Mouse (Mus musculus): ENCODE data around the gene Gpr37. TPM values are rescaled to one million over a fixed set of nuclear protein-coding genes. Genes with fewer than 3 reads are reported as not detected.

Gene Gpr37
- 34.8 and 41.0 TPM in 2 replicates for polyA plus RNA-seq (2012; rRNA removed)

DNA sequence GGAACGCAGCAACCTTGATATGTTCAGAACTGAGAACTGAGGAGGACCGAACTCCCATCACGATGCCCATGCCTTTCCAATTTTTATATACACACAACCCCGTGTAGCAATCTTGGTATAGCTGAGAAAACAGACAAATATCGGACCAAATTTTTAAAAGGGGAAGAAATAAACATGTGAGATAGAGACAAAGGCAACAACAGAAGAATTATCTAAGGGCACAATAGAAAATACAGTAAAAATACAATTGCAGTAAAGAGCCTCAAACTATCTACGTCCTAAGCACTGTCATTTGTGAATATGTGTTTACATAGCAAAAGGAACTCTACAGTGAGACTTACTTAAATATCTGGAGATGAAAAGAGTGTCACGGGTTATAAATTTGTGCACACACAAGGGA, at the start of gene Gpr37:
Gpr37 (minus strand) TSS at position 101 of the 400 bp plus-strand sequence.
- TF ChIP-seq CTCF (IDR thresholded peaks at IDR 0.05; ENCODE audit: extremely low read depth, insufficient read depth, low read length), result no peak
- no peak for TF ChIP-seq POLR2A (IDR thresholded peaks at IDR 0.05; ENCODE audit: extremely low read depth, insufficient read depth, low read length)
- no peaks in the 10 kb centered on the region; the same call in 1 of the 2 replicates for H3K4me1 ChIP-seq (ENCODE audit: control insufficient read depth, insufficient read depth, low read length)
- H3K27ac ChIP-seq (ENCODE audit: insufficient read depth, low read length), result peak within 1 kb of the TSS; percentile 26
- H3K4me3 ChIP-seq (ENCODE audit: insufficient read depth, low read length), result peak within 1 kb of the TSS; percentile 74

DNA sequence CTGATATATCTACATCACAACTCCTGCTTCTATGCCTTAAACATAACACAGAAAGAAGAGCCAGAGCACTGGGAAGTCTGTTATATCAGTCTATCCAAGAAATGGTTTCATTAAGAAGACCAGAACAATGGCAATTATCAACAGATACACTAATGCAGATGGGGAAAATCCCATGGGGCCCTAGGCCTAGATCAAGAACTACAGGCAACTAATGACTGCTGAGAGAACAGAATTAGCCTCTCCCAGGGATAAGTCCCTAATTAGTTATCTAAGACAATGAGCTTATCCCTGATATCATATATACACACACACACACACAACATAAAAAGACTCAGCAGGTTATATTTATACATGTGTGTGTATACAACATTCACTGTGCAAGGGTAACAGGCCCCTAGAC, 46.0 kb upstream of the Gpr37 start:
- Histone ChIP-seq H3K4me1 (ENCODE audit: control insufficient read depth, insufficient read depth, low read length) (no peaks in the 10 kb centered on the region), H3K4me3 (ENCODE audit: insufficient read depth, low read length) (no peak overlapping the region), H3K27ac (ENCODE audit: insufficient read depth, low read length) (no peak overlapping the region)
- no peak for TF ChIP-seq CTCF (IDR thresholded peaks at IDR 0.05; ENCODE audit: extremely low read depth, insufficient read depth, low read length)
- TF ChIP-seq POLR2A (IDR thresholded peaks at IDR 0.05; ENCODE audit: extremely low read depth, insufficient read depth, low read length), result no peak

DNA sequence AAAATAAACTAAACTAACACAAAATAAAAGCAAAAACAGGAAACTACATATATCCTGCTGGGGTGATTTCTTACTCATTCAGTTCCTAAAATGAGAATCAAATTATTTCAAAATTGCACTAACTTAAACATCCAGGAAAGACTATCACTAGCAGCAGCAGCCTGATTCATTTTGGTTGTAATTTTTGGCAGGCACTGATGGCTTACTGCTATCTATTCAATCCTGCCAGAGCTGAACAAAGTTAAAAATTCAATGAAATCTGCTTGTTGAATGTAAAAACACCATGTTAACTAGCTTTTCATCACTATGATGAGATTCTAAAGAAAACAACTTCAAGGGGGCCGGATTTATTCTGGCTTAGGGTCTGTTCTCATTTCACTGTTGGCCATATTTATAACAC, 36.0 kb upstream of the Gpr37 start:
- Histone ChIP-seq H3K27ac (ENCODE audit: insufficient read depth, low read length) (no peak overlapping the region), H3K4me1 (ENCODE audit: control insufficient read depth, insufficient read depth, low read length) (no peaks in the 10 kb centered on the region; the same call in 1 of the 2 replicates), H3K4me3 (ENCODE audit: insufficient read depth, low read length) (no peak overlapping the region)
- TF ChIP-seq CTCF (IDR thresholded peaks at IDR 0.05; ENCODE audit: extremely low read depth, insufficient read depth, low read length), result no peak
- TF ChIP-seq POLR2A (IDR thresholded peaks at IDR 0.05; ENCODE audit: extremely low read depth, insufficient read depth, low read length), result no peak

DNA sequence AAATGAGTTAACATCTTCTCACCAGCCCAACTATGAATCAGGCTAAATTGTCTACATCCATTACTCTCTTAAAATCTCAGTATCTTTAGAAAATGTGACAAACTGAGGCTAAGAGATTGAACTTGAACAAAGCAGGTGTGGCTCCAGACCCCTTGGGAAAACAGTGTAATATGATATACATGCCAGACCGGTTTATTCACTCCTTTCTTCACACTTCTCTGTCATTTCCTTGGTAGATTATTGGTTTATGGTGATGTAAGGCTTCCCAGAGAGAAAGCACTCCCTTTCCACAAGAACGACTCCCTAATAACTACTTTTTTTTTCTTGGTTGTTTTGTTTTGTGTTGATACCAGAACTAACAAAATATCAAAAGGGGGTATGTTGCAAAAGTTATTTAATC, 20.1 kb upstream of the Gpr37 start:
- no peak overlapping the region for H3K27ac ChIP-seq (ENCODE audit: insufficient read depth, low read length)
- H3K4me1 ChIP-seq (ENCODE audit: control insufficient read depth, insufficient read depth, low read length), result no peaks in the 10 kb centered on the region
- no peak overlapping the region for H3K4me3 ChIP-seq (ENCODE audit: insufficient read depth, low read length)
- TF ChIP-seq POLR2A (IDR thresholded peaks at IDR 0.05; ENCODE audit: extremely low read depth, insufficient read depth, low read length) (no peak), CTCF (IDR thresholded peaks at IDR 0.05; ENCODE audit: extremely low read depth, insufficient read depth, low read length) (no peak)

DNA sequence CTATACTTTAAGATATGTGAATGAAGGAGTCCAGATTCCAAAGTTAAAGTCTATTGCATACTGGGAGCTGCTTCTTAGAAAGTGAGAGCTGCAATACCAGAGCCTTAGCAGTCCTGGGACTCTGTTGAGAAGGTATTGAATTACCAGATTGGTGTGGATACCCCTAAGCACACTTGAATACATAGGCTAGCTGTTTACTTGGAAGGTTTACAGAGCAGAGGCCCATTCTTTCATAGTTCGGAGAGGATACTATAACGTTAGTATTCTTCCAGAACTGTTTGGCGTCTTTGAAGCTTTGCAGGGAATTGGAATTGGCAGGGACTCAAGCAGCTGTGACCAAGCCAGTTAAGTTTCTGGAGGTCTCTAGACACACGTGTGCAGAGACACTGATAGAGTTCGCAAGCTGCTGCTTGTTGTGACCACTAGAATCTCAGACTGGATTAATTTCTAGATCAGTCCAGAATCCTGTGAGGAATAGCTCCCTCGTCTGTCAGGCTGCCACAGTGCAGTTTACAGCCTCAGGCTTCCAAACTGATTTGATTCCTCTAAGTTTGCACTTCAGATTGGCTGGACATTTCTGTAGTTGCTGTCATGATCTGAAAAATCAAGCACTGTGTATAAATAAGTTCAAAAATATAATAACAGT, 18.8 kb upstream of the Gpr37 start:
- Histone ChIP-seq H3K4me3 (ENCODE audit: insufficient read depth, low read length) (no peak overlapping the region), H3K27ac (ENCODE audit: insufficient read depth, low read length) (no peak overlapping the region), H3K4me1 (ENCODE audit: control insufficient read depth, insufficient read depth, low read length) (no peaks in the 10 kb centered on the region)
- peak; percentile 80 for TF ChIP-seq CTCF (IDR thresholded peaks at IDR 0.05; ENCODE audit: extremely low read depth, insufficient read depth, low read length)
- TF ChIP-seq POLR2A (IDR thresholded peaks at IDR 0.05; ENCODE audit: extremely low read depth, insufficient read depth, low read length), result no peak

DNA sequence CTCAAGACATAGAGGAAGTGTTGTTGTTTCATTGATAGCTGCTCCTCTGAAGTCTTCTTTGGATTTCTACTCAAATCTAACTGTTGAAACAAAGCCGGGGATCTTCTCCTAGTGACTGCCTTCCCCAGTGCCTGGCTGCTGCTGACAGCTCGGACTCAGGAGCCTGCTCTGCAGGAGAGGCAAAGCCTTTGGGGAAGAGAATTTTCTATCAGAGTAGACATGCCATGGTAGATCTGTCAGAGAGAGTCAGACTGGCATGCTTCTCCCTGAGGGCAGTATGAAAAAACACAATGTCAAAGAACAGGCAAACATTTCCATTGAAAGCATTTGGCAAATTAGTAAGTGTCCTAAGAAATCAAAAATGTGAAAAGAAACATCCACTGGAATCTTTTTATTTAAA, 9.4 kb upstream of the Gpr37 start:
- TF ChIP-seq POLR2A (IDR thresholded peaks at IDR 0.05; ENCODE audit: extremely low read depth, insufficient read depth, low read length) (no peak), CTCF (IDR thresholded peaks at IDR 0.05; ENCODE audit: extremely low read depth, insufficient read depth, low read length) (no peak)
- Histone ChIP-seq H3K27ac (ENCODE audit: insufficient read depth, low read length) (no peak overlapping the region), H3K4me3 (ENCODE audit: insufficient read depth, low read length) (no peak overlapping the region), H3K4me1 (ENCODE audit: control insufficient read depth, insufficient read depth, low read length) (no peaks in the 10 kb centered on the region)

DNA sequence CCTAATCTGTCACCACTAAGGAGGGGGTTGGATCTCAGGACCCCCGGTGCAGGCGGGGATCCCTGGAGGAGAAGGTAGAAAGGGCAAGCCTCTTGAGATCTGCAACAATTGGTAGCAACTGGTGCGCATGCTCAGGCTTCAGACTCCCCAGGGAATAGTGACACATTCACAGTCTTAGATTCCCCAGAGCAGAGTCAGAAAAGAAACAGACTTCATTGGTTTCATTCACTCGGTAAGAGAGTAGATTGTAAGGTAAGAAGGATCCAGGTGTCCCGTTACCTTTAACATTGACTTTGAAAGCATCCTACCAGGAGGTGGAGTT, 284 bp downstream of the Gpr37 start:
- Histone ChIP-seq H3K4me1 (ENCODE audit: control insufficient read depth, insufficient read depth, low read length) (no peaks in the 10 kb centered on the region; the same call in 1 of the 2 replicates), H3K27ac (ENCODE audit: insufficient read depth, low read length) (peak overlapping the region; percentile 26), H3K4me3 (ENCODE audit: insufficient read depth, low read length) (peak overlapping the region; percentile 74)
- TF ChIP-seq POLR2A (IDR thresholded peaks at IDR 0.05; ENCODE audit: extremely low read depth, insufficient read depth, low read length) (no peak), CTCF (IDR thresholded peaks at IDR 0.05; ENCODE audit: extremely low read depth, insufficient read depth, low read length) (no peak)

DNA sequence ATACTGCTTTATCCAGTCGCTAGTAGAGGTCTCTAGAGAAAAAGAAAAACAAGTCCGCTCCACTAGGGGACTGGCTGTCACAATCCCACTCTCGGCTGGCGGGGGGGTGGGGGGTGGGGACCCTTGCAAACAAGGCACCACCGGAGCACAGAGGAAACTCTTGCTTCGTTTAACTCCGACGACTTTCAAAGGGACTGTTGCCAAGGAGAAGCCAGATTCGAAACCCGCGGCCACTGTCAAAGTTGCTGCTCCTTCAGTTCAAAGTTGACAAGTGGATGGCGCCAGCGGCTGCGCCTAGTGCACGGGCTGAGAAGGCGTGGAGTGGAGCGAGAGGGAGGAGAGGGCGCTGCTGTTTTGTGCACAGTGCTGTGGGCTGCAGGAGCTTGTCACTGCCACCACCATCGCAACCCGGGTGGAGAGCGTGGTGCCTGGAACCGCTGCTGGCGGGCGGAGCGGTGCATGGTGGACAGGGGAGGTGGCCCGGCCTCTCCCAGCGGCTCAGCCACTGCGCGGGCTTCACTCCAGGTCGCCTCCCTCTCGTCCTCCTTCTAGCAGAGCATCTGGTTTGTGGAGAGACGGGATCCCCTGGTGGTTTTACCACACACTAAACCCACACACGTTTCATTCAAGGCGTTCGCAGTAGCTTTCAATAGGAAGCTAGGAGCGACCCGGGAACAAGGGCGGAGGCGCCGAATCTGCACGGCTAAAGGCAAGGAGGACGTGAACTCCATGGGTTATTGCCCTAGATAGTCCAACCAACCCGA, 827 bp downstream of the Gpr37 start:
- TF ChIP-seq CTCF (IDR thresholded peaks at IDR 0.05; ENCODE audit: extremely low read depth, insufficient read depth, low read length) (no peak), POLR2A (IDR thresholded peaks at IDR 0.05; ENCODE audit: extremely low read depth, insufficient read depth, low read length) (no peak; the same call in 1 of the 2 replicates)
- Histone ChIP-seq H3K4me1 (ENCODE audit: control insufficient read depth, insufficient read depth, low read length) (no peaks in the 10 kb centered on the region; the same call in 1 of the 2 replicates), H3K27ac (ENCODE audit: insufficient read depth, low read length) (peak overlapping the region; percentile 26), H3K4me3 (ENCODE audit: insufficient read depth, low read length) (peak overlapping the region; percentile 74)

DNA sequence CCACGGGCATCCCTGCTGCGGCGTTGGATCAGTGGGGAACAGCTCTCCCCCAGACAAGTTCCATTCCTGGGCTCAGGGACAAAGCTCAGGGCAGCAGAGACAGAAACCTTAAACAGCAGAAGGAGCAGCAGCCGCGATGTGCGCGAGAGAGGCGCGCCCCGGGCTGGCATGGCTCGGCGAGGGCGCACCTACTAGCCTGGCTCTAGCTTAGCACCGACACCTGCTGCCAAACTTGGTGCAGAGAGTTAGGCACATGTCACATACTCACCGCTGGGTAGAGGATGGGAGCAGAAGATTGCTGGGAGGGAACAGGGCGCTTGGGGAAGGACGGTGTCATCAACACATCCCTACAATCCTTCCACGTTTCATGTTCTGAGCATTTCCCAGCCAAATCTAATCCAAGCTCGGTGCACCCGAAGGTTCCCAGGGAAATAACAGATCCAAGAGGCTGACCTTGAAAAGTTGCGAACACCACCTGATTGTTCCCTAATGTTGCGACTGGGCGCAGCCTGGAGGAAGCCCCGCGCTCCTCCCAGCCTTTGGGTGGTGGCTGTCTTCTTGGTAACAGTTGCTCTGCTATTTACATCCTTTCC, 1.5 kb downstream of the Gpr37 start:
- Histone ChIP-seq H3K4me3 (ENCODE audit: insufficient read depth, low read length) (peak overlapping the region; percentile 74), H3K27ac (ENCODE audit: insufficient read depth, low read length) (peak overlapping the region; percentile 11; the same call in 1 of the 2 replicates), H3K4me1 (ENCODE audit: control insufficient read depth, insufficient read depth, low read length) (no peaks in the 10 kb centered on the region; the same call in 1 of the 2 replicates)
- no peak for TF ChIP-seq POLR2A (IDR thresholded peaks at IDR 0.05; ENCODE audit: extremely low read depth, insufficient read depth, low read length)
- no peak for TF ChIP-seq CTCF (IDR thresholded peaks at IDR 0.05; ENCODE audit: extremely low read depth, insufficient read depth, low read length)
